Mouse (Mus musculus): Measurements from ENCODE around the gene Gsg1l2.

GRCm38 (mm10) chr11:67797931-67798330 is 23.5 kb downstream of the Gsg1l2 start, which contains the start of gene Dhrs7c:
- TF ChIP-seq CTCF (IDR thresholded peaks at IDR 0.05; ENCODE audit: extremely low read depth, insufficient read length, insufficient replicate concordance, low read depth, low read length), result no peak
- TF ChIP-seq POLR2A (IDR thresholded peaks at IDR 0.05; ENCODE audit: low read depth, low read length), result no peak
